Mouse (Mus musculus): ENCODE data around the gene Cabp2. TPM values are rescaled to one million over a fixed set of nuclear protein-coding genes. Genes with fewer than 3 reads are reported as not detected.
"Not testable (repeated sequence)": the region's sequence is repeated elsewhere in the genome, so short reads cannot be mapped to it uniquely, and the experiment has no call there.

Cabp2 gene
- total RNA-seq, 1 experiment, result not detected

DNA sequence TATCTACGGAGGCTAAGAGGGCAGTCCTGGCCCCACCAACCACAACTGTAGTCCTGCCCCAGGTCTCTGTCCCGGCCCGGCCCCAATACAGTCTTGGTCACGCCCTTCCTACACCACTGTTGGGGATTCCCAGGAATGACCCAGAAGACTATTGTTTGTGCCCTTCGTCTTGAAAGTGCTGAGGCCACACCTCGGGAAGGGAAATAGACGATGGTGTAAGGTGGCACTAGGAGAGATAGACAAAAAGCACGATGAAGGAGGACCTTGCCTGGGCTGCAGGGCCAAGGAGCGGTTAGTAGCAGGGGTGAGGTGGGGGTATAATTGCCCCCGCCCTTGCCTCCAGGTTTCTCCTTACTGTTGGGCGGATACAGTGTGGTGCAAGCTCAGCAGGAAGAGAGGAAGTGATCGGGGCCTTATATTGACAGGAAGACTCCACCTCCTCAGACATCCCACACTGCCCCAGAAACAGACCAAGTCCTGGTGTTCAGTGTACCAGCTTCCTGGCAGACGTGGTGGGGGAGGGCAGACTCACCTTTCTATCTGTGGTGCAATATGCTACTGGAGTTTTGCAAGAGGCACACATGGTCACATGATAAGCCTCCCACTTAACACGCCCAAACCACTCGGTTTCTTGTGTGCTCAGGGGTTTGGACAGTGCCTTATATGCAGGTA lies 22.2 kb upstream of the Cabp2 start, which contains the start of gene Gstp3:
TSS of gene Gstp3 (minus strand) at position 501 of the 672 bp plus-strand sequence.
- Histone ChIP-seq H3K4me3 (ENCODE audit: insufficient read depth in 1 of 2, low read depth in 1 of 2, low read length in 2 of 2, poor library complexity in 1 of 2, severe bottlenecking in 1 of 2) (peak within 1 kb of the TSS; percentile 18 to 61; a peak in 3 of 4 replicates), H3K4me1 (ENCODE audit: control insufficient read depth in 2 of 2, insufficient read depth in 2 of 2, low read length in 2 of 2, poor library complexity in 1 of 2) (peaks cover 16 to 36% of the 10 kb centered on the region in 2 experiments; a peak in 3 of 4 replicates), H3K9ac (ENCODE audit: insufficient read depth, low read depth, low read length, poor library complexity, severe bottlenecking) (no peak within 1 kb of the TSS), H3K9me3 (ENCODE audit: control insufficient read depth, insufficient read depth, low read depth, low read length) (no peaks in the 10 kb centered on the region), H3K27ac (ENCODE audit: insufficient read depth, low read depth, low read length, poor library complexity, severe bottlenecking) (peak within 1 kb of the TSS; percentile 9), H3K36me3 (ENCODE audit: control insufficient read depth, insufficient read depth, low read length, poor library complexity, severe bottlenecking) (no peaks in the 10 kb centered on the region)
- DNase-seq (ENCODE audit: low read depth, low spot score), result no peak
- TF ChIP-seq MAFK (IDR thresholded peaks at IDR 0.05; ENCODE audit: insufficient read depth, low read depth, low read length) (peak; percentile 67; the same call in 1 of the 2 replicates), ZC3H11A (IDR thresholded peaks at IDR 0.05; ENCODE audit: borderline replicate concordance, low read depth, low read length) (no peak)
- in situ Hi-C loops (cut with MboI; ENCODE audit: low sequenced_read_pairs in 2 of 2, unreplicated experiment in 2 of 2), result no loop called here

- H3K9ac ChIP-seq (ENCODE audit: insufficient read depth, low read depth, low read length, poor library complexity, severe bottlenecking); H3K9me3 ChIP-seq (ENCODE audit: control insufficient read depth, insufficient read depth, low read depth, low read length); in situ Hi-C loops (cut with MboI; ENCODE audit: low sequenced_read_pairs in 2 of 2, unreplicated experiment in 2 of 2); H3K4me3 ChIP-seq (ENCODE audit: insufficient read depth in 1 of 2, low read depth in 1 of 2, low read length in 2 of 2, poor library complexity in 1 of 2, severe bottlenecking in 1 of 2); H3K36me3 ChIP-seq (ENCODE audit: control insufficient read depth, insufficient read depth, low read length, poor library complexity, severe bottlenecking); DNase-seq (ENCODE audit: low read depth, low spot score); H3K27ac ChIP-seq (ENCODE audit: insufficient read depth, low read depth, low read length, poor library complexity, severe bottlenecking): not testable (repeated sequence)
- H3K4me1 ChIP-seq (ENCODE audit: control insufficient read depth in 2 of 2, insufficient read depth in 2 of 2, low read length in 2 of 2, poor library complexity in 1 of 2), result peaks cover 16 to 36% of the 10 kb centered on the region in 2 experiments; a peak in 3 of 4 replicates
Measured at GRCm38 (mm10) chr19:4060044-4060898, 21.1 kb upstream of the Cabp2 start.

- TF ChIP-seq MAFK (IDR thresholded peaks at IDR 0.05; ENCODE audit: insufficient read depth, low read depth, low read length), result no peak
- TF ChIP-seq HCFC1 (IDR thresholded peaks at IDR 0.05; ENCODE audit: borderline replicate concordance, insufficient read depth, low read length), result no peak
- in situ Hi-C loops (cut with MboI; ENCODE audit: low sequenced_read_pairs in 2 of 2, unreplicated experiment in 2 of 2), result no loop called here
- H3K9ac ChIP-seq (ENCODE audit: insufficient read depth, low read depth, low read length, poor library complexity, severe bottlenecking), result no peak overlapping the region
- DNase-seq (ENCODE audit: low read depth, low spot score), result no peak
- H3K9me3 ChIP-seq (ENCODE audit: control insufficient read depth, insufficient read depth, low read depth, low read length), result no peaks in the 10 kb centered on the region
- H3K36me3 ChIP-seq (ENCODE audit: control insufficient read depth, insufficient read depth, low read length, poor library complexity, severe bottlenecking), result no peaks in the 10 kb centered on the region
- no peak overlapping the region for H3K4me3 ChIP-seq (ENCODE audit: insufficient read depth in 1 of 2, low read depth in 1 of 2, low read length in 2 of 2, poor library complexity in 1 of 2, severe bottlenecking in 1 of 2)
- peaks cover 12 to 30% of the 10 kb centered on the region in 2 experiments; a peak in 3 of 4 replicates for H3K4me1 ChIP-seq (ENCODE audit: control insufficient read depth in 2 of 2, insufficient read depth in 2 of 2, low read length in 2 of 2, poor library complexity in 1 of 2)
- no peak overlapping the region for H3K27ac ChIP-seq (ENCODE audit: insufficient read depth, low read depth, low read length, poor library complexity, severe bottlenecking)
Measured at GRCm38 (mm10) chr19:4060899-4061465, 20.4 kb upstream of the Cabp2 start.

- H3K4me3 ChIP-seq (ENCODE audit: insufficient read depth in 1 of 2, low read depth in 1 of 2, low read length in 2 of 2, poor library complexity in 1 of 2, severe bottlenecking in 1 of 2); H3K9me3 ChIP-seq (ENCODE audit: control insufficient read depth, insufficient read depth, low read depth, low read length); in situ Hi-C loops (cut with MboI; ENCODE audit: low sequenced_read_pairs in 2 of 2, unreplicated experiment in 2 of 2); DNase-seq (ENCODE audit: low read depth, low spot score); H3K27ac ChIP-seq (ENCODE audit: insufficient read depth, low read depth, low read length, poor library complexity, severe bottlenecking); H3K36me3 ChIP-seq (ENCODE audit: control insufficient read depth, insufficient read depth, low read length, poor library complexity, severe bottlenecking); H3K9ac ChIP-seq (ENCODE audit: insufficient read depth, low read depth, low read length, poor library complexity, severe bottlenecking): not testable (repeated sequence)
- peaks cover 7 to 12% of the 10 kb centered on the region in 2 experiments; a peak in 3 of 4 replicates for H3K4me1 ChIP-seq (ENCODE audit: control insufficient read depth in 2 of 2, insufficient read depth in 2 of 2, low read length in 2 of 2, poor library complexity in 1 of 2)
Measured at GRCm38 (mm10) chr19:4063357-4063756, 18.0 kb upstream of the Cabp2 start.

GRCm38 (mm10) chr19:4064501-4064900 lies 16.9 kb upstream of the Cabp2 start:
- H3K27ac ChIP-seq (ENCODE audit: insufficient read depth, low read depth, low read length, poor library complexity, severe bottlenecking); H3K4me1 ChIP-seq (ENCODE audit: control insufficient read depth in 2 of 2, insufficient read depth in 2 of 2, low read length in 2 of 2, poor library complexity in 1 of 2); H3K9me3 ChIP-seq (ENCODE audit: control insufficient read depth, insufficient read depth, low read depth, low read length); H3K36me3 ChIP-seq (ENCODE audit: control insufficient read depth, insufficient read depth, low read length, poor library complexity, severe bottlenecking); in situ Hi-C loops (cut with MboI; ENCODE audit: low sequenced_read_pairs in 2 of 2, unreplicated experiment in 2 of 2); H3K4me3 ChIP-seq (ENCODE audit: insufficient read depth in 1 of 2, low read depth in 1 of 2, low read length in 2 of 2, poor library complexity in 1 of 2, severe bottlenecking in 1 of 2); H3K9ac ChIP-seq (ENCODE audit: insufficient read depth, low read depth, low read length, poor library complexity, severe bottlenecking); DNase-seq (ENCODE audit: low read depth, low spot score): not testable (repeated sequence)
